Mouse (Mus musculus) brain, embryonic 14.5 days (tissue): ENCODE data around the gene Arhgap18.

ENCODE experiments used
- CTCF ChIP-seq: fragments of 200-500 bp; IDR thresholded peaks from 2 replicates; pipeline ENCODE4 v1.5.1; 2012; ENCODE audit warnings: inconsistent platforms, mild to moderate bottlenecking, moderate library complexity, borderline replicate concordance; ENCODE audit not compliant: insufficient read depth, insufficient read length; ENCODE audit errors: extremely low read depth
- POLR2A ChIP-seq: fragments of 200-500 bp; IDR thresholded peaks from 2 replicates; pipeline ENCODE4 v1.6.1; 2012; ENCODE audit warnings: mild to moderate bottlenecking, inconsistent platforms, borderline replicate concordance; ENCODE audit not compliant: poor library complexity, insufficient read depth, insufficient read length, severe bottlenecking; ENCODE audit errors: extremely low read depth

DNA sequence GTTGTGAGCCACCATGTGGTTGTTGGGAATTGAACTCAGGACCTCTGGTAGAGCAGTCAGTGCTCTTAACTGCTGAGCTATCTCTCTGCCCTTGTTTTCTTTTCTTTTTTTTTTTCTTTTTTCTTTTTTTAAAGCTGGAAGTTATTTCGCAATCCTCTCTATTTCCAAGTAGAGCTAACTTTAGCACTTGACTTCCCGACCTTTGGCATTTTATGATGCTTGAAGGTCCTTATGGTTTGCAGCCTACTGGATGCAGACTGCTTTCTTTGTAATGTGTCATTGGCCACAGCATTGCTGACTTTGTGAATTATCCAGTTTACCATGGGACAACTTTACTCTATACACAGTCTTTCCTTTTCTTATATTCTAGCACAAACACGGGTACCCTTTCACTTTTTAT is 80.2 kb downstream of the Arhgap18 start:
- TF ChIP-seq CTCF (no peak), POLR2A (no peak)
